Mouse (Mus musculus): ENCODE results near the gene Rpl19.

GRCm38 (mm10) chr11:98040975-98041374, 14.5 kb downstream of the Rpl19 start:
- TF ChIP-seq POLR2A (IDR thresholded peaks at IDR 0.05; ENCODE audit: insufficient read depth, low read depth, low read length): no peak
- no peak for TF ChIP-seq CTCF (IDR thresholded peaks at IDR 0.05; ENCODE audit: insufficient read depth, low read depth, low read length)
